Mouse (Mus musculus) mouse embryonic stem cell (cell line): ENCODE measurements around the gene Klc1.

Source experiments
- in situ Hi-C, 2 experiments: fragments of 300-500 bp; cut with MboI; formaldehyde crosslinking; loops; 1 replicate in 1 of 2; 3 replicates in 1 of 2; pipeline ENCODE4 v1.14.3; 2019 to 2020; ENCODE audit warnings: low sequenced_read_pairs in 2 of 2, low pct_unique_long_range_greater_than_20kb in 1 of 2, mixed read lengths in 1 of 2; ENCODE audit not compliant: unreplicated experiment in 1 of 2

Klc1 gene

GRCm38 (mm10) chr12:111797251-111797650, 38.6 kb downstream of the Klc1 start:
- in situ Hi-C loops: no loop called here

GRCm38 (mm10) chr12:111798493-111798892, 39.8 kb downstream of the Klc1 start:
- in situ Hi-C loops: no loop called here

GRCm38 (mm10) chr12:111800459-111801183, 42.0 kb downstream of the Klc1 start:
- in situ Hi-C loops: no loop called here

- in situ Hi-C loops: no loop called here
Measured at GRCm38 (mm10) chr12:111803538-111803937, 44.9 kb downstream of the Klc1 start.

- in situ Hi-C loops: no loop called here
Measured at GRCm38 (mm10) chr12:111808775-111809174, 50.1 kb downstream of the Klc1 start.

- in situ Hi-C loops: no loop called here
Measured at GRCm38 (mm10) chr12:111809762-111810161, 51.1 kb downstream of the Klc1 start.

GRCm38 (mm10) chr12:111812075-111812474, 53.4 kb downstream of the Klc1 start:
- in situ Hi-C loops: no loop called here

GRCm38 (mm10) chr12:111812611-111813010, 54.0 kb downstream of the Klc1 start:
- in situ Hi-C loops: no loop called here

- in situ Hi-C loops: no loop called here
Measured at GRCm38 (mm10) chr12:111813111-111813765, 54.6 kb downstream of the Klc1 start.

GRCm38 (mm10) chr12:111813766-111814617, 55.3 kb downstream of the Klc1 start, which contains the start of the genes Xrcc3 and Zfyve21:
Xrcc3 (minus strand) TSS chr12:111813873.
Zfyve21 (plus strand) TSS chr12:111814170.
- in situ Hi-C loops: no loop called here

- in situ Hi-C loops: no loop called here
Measured at GRCm38 (mm10) chr12:111814769-111815762, 56.4 kb downstream of the Klc1 start.

- in situ Hi-C loops: no loop called here
Measured at GRCm38 (mm10) chr12:111816528-111816927, 57.9 kb downstream of the Klc1 start.

GRCm38 (mm10) chr12:111816967-111817366, 58.3 kb downstream of the Klc1 start:
- in situ Hi-C loops: no loop called here

GRCm38 (mm10) chr12:111817991-111818390, 59.3 kb downstream of the Klc1 start:
- in situ Hi-C loops: no loop called here

- in situ Hi-C loops: no loop called here
Measured at GRCm38 (mm10) chr12:111819936-111820335, 61.3 kb downstream of the Klc1 start.

- in situ Hi-C loops: no loop called here
Measured at GRCm38 (mm10) chr12:111820708-111821107, 62.1 kb downstream of the Klc1 start.

GRCm38 (mm10) chr12:111821931-111822330, 63.3 kb downstream of the Klc1 start:
- in situ Hi-C loops: no loop called here

GRCm38 (mm10) chr12:111827556-111827955, 68.9 kb downstream of the Klc1 start:
- in situ Hi-C loops: no loop called here
